Mouse (Mus musculus) olfactory bulb, adult 2 months (tissue): ENCODE measurements at regions not wholly inside any gene's neighbourhood (a gene's known extent, or its start where the extent isn't known, plus 50 kb on each side); places are given as distances from the start of the nearest gene placed in this dataset.

Experiments used
- CTCF ChIP-seq: fragments of 200-500 bp; IDR thresholded peaks from 2 replicates; pipeline ENCODE4 v1.5.1; 2012; ENCODE audit warnings: low read depth, mild to moderate bottlenecking, low read length, moderate library complexity; ENCODE audit not compliant: insufficient read depth
- POLR2A ChIP-seq: fragments of 200-500 bp; IDR thresholded peaks from 2 replicates; pipeline ENCODE4 v1.6.1; 2012; ENCODE audit warnings: mild to moderate bottlenecking, low read depth, low read length, moderate library complexity; ENCODE audit not compliant: insufficient read depth

DNA sequence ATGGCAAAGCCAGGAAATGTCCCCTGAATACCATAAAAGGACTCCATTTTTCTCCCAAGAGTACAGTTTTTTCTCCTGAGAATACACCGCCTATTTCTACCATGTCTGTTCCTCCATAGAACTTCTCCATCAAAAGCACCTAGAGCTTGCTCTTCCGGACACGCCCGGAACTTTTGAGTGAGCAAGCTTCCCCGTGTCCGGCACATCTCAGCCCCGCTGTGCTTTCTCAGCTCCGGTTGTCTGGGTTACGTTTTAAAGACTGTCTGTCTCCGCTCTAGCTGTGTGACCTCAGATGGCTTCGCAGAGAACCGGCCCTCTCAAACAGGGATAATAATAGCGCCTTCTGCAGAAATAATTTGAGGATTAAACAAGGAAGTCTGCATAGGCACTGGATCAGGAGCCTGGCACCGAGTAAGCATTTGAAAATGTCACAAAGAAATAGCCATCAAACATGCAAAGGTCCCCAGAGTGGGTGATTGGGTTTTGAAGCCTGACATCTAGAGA is 122.8 kb downstream of the Ddx11 start:
- TF ChIP-seq CTCF: no peak
- no peak for TF ChIP-seq POLR2A
